Mouse (Mus musculus) embryonic facial prominence, embryonic 13.5 days (tissue): Measurements from ENCODE around the gene Tti1. TPM values are rescaled to one million over a fixed set of nuclear protein-coding genes. Genes with fewer than 3 reads are reported as not detected.
"Not testable (repeated sequence)": the region's sequence is repeated elsewhere in the genome, so short reads cannot be mapped to it uniquely, and the experiment has no call there.

ENCODE experiments used
- ATAC-seq: fragments of 200-750 bp; cut with Nextera tagmentation; 2 replicates; pipeline ENCODE4 v1.8.0; 2017; ENCODE audit warnings: low read depth; ENCODE audit not compliant: insufficient number of reproducible peaks, insufficient read depth, low FRiP score, low TSS enrichment
- H3K27ac ChIP-seq: fragments of 300-500 bp; sonication (generic); 2 replicates; pipeline ENCODE4 v1.5.1; 2015; ENCODE audit warnings: moderate library complexity, mild to moderate bottlenecking, inconsistent platforms
- H3K27me3 ChIP-seq: fragments of 300-500 bp; sonication (generic); 2 replicates; pipeline ENCODE4 v1.6.1; 2015; ENCODE audit warnings: mild to moderate bottlenecking, inconsistent platforms
- H3K36me3 ChIP-seq: fragments of 300-500 bp; sonication (generic); 2 replicates; pipeline ENCODE4 v1.6.1; 2015; ENCODE audit warnings: mild to moderate bottlenecking, inconsistent platforms
- H3K4me1 ChIP-seq: fragments of 300-500 bp; sonication (generic); 2 replicates; pipeline ENCODE4 v1.6.1; 2015; ENCODE audit warnings: inconsistent platforms
- H3K4me2 ChIP-seq: fragments of 300-500 bp; sonication (generic); 2 replicates; pipeline ENCODE4 v1.6.1; 2015; ENCODE audit warnings: moderate library complexity, mild to moderate bottlenecking, inconsistent platforms
- H3K4me3 ChIP-seq: fragments of 300-500 bp; sonication (generic); 2 replicates; pipeline ENCODE4 v1.5.1; 2015; ENCODE audit warnings: mild to moderate bottlenecking, inconsistent platforms
- H3K9ac ChIP-seq: fragments of 300-500 bp; sonication (generic); 2 replicates; pipeline ENCODE4 v1.6.1; 2015; ENCODE audit warnings: mild to moderate bottlenecking, inconsistent platforms
- H3K9me3 ChIP-seq: fragments of 300-500 bp; sonication (generic); 2 replicates; pipeline ENCODE4 v1.6.1; 2016; ENCODE audit warnings: inconsistent platforms
- WGBS: fragments of 180-500 bp; shearing (Covaris S2); methylation state at CpG from one replicate; pipeline ENCODE4 v1.1.7; 2015; ENCODE audit warnings: mixed read lengths; 5-methylcytosine and 5-hydroxymethylcytosine counted together
- polyA plus RNA-seq: library from polyadenylated mRNA; unstranded; fragments of >200 nt; fragmentation: Nextera tagmentation; extraction: Ambion mirVana; gene quantifications from 2 replicates; pipeline ENCODE4 v1.2.1, GENCODE M21; 2015

Tti1 gene
- polyA plus RNA-seq, 1 experiment from 2014 or later, result 21.1 TPM

DNA sequence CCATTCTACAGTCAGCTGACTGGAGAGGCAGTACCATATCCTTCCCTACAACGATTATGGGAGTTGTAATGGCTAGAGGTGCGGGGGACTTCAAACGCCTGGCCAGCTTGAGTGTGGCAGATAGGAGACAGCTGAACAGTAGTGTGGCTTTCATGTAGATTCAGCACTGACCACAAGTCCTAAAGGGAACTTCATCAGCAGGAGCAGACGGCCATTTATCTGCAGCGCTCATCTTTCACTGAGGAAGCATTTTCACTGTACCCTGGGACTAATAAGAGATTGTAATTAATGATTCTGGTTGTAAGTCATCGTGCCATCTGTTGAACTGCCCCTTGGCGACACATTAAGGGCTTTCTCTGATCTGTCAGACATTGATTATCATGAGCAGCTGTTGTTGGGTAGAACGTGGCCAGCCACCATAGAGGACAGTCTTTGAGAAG is 31.5 kb upstream of the Tti1 start:
- Histone ChIP-seq H3K4me2 (no peak overlapping the region), H3K4me3 (no peak overlapping the region), H3K36me3 (peaks cover 75% of the 10 kb centered on the region), H3K4me1 (peaks cover 3% of the 10 kb centered on the region; the same call in 1 of the 2 replicates), H3K9me3 (no peaks in the 10 kb centered on the region), H3K27me3 (no peaks in the 10 kb centered on the region), H3K27ac (no peak overlapping the region), H3K9ac (no peak overlapping the region)
- WGBS, result 81% methylated on average over 8 of the region's 8 CpGs
- ATAC-seq, result no peak

DNA sequence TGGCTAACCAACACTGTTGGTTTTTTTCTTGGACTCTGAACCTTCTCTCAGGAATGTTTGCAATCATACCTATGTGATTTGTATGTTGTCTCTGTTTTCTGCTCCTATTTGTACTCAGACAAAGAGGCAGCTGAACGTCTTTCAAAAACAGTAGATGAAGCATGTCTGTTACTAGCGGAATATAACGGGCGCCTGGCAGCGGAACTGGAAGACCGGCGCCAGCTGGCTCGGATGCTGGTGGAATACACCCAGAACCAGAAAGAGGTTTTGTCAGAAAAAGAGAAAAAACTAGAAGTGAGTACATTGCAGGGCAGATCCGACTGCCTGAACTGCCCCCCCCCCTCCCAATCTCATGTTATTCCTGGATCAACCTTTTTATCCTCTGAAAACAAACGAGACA is 30.3 kb upstream of the Tti1 start:
- no peak overlapping the region for H3K4me2 ChIP-seq
- H3K36me3 ChIP-seq, result peaks cover 80% of the 10 kb centered on the region
- no peaks in the 10 kb centered on the region for H3K9me3 ChIP-seq
- no peak overlapping the region for H3K4me3 ChIP-seq
- H3K4me1 ChIP-seq, result no peaks in the 10 kb centered on the region
- 87% methylated on average over 10 of the region's 10 CpGs for WGBS
- H3K27ac ChIP-seq, result no peak overlapping the region
- no peaks in the 10 kb centered on the region for H3K27me3 ChIP-seq
- ATAC-seq, result no peak
- H3K9ac ChIP-seq, result no peak overlapping the region

DNA sequence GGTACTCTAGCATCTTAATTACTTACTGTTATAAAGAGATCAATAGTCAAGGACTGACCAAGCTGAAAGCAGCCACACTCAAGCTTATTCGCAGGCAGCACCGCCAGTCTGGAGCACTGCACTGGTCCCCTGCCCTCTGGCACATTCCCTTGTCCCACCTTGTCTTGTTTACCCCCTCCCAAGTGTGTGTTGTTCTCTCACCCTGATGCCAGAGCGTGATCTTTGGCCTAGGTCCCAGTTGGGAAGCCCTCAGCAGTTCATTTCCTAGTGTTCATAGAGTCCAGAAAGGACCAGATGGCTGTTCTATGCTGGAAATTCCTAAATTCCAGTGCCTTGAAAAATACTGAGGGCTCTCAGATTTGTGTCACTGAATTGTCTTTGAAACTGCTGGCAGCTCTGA is 28.8 kb upstream of the Tti1 start:
- Histone ChIP-seq H3K27me3 (no peaks in the 10 kb centered on the region), H3K4me2 (no peak overlapping the region), H3K36me3 (peaks cover 83% of the 10 kb centered on the region), H3K9me3 (no peaks in the 10 kb centered on the region), H3K9ac (no peak overlapping the region), H3K4me3 (no peak overlapping the region), H3K4me1 (no peaks in the 10 kb centered on the region), H3K27ac (no peak overlapping the region)
- no peak for ATAC-seq
- 87% methylated on average over 3 of the region's 3 CpGs for WGBS

DNA sequence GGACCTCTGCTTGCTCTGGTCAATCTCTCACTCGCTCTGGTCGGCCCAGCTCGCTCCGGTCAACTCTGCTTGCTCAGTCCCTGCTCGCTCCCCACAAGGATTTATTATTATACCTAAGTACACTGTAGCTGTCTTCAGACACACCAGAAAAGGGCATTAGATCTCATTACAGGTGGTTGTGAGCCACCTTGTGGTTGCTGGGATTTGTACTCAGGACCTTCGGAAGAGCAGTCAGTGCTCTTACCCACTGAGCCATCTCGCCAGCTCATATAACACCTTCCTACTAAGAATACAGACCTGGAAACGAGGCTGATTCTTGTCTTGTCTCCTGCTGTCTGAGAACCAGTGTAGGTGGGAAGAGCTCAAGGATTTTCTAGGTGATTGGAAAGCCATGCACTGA is 27.1 kb upstream of the Tti1 start:
- not testable (repeated sequence) for H3K9me3 ChIP-seq, H3K27ac ChIP-seq, ATAC-seq, H3K4me2 ChIP-seq, H3K4me3 ChIP-seq, H3K4me1 ChIP-seq, H3K9ac ChIP-seq, H3K27me3 ChIP-seq
- H3K36me3 ChIP-seq, result peaks cover 76% of the 10 kb centered on the region
- WGBS, result 87% methylated on average over 8 of the region's 8 CpGs

DNA sequence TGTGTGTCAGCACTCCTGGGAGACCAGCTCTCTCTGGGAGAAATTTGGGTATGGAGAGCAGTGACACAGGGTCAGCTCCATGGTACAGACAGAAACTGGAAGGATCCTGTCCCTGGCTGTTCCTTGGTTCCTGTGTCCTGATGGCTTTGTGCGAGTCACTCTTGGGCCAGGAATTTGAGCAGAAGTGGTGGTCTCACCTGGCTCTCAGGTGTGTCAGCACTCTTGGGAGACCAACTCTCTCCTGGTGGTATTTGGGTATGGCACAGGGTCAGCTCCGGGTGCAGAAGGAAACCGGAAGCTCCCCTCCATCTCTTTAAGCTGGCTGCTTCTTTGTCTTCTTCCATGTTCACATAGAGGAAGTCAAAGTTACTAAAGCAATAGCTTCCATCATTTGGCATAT is 26.4 kb upstream of the Tti1 start:
- no peak overlapping the region for H3K9ac ChIP-seq
- 89% methylated on average over 3 of the region's 3 CpGs for WGBS
- H3K4me2 ChIP-seq, result no peak overlapping the region
- no peak overlapping the region for H3K4me3 ChIP-seq
- H3K36me3 ChIP-seq, result peaks cover 74% of the 10 kb centered on the region
- no peak for ATAC-seq
- H3K4me1 ChIP-seq, result no peaks in the 10 kb centered on the region
- H3K9me3 ChIP-seq, result no peaks in the 10 kb centered on the region
- H3K27ac ChIP-seq, result no peak overlapping the region
- no peaks in the 10 kb centered on the region for H3K27me3 ChIP-seq

DNA sequence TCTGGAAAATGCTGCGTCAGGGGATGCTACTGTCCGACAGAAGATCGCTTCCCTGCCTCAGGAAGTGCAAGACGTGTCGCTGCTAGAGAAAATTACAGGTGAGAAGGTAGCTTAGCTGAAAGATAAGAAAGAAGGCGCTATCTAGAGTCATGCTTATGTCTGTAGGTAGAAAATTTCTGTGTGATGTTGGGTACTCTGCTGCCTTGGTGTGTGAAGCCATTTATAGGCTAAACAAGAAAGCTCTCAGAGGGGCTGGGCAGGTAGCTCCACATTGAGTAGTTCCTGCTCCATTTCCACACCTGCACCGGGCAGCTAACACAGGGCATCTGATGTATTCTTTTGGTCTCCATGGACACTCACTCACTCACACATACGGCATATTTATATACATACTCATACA is 21.9 kb upstream of the Tti1 start:
- ATAC-seq, result no peak
- H3K4me3 ChIP-seq, result no peak overlapping the region
- WGBS, result 97% methylated on average over 8 of the region's 8 CpGs
- H3K27ac ChIP-seq, result no peak overlapping the region
- H3K4me1 ChIP-seq, result no peaks in the 10 kb centered on the region
- H3K36me3 ChIP-seq, result peaks cover 65% of the 10 kb centered on the region
- H3K9ac ChIP-seq, result no peak overlapping the region
- no peaks in the 10 kb centered on the region for H3K9me3 ChIP-seq
- no peak overlapping the region for H3K4me2 ChIP-seq
- no peaks in the 10 kb centered on the region for H3K27me3 ChIP-seq

DNA sequence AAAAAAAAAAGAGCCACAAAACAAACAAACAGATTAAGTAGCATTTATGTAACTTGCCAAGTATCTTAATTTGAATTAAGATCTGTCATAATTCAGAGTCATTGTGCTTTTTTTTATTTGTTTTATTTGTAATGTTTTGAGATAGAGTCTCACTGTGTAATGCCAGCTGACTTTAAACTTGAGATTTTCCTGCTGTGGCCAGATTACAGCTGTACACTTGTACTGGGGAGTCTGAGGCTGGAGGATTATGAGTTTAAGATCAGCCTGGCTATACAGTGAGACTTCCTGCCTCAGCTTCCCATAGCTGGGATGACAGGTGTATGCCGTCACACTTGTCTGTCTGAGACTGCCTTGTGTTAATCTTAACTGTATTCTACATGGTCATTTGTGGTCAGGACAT is 20.5 kb upstream of the Tti1 start:
- no peak for ATAC-seq
- H3K9ac ChIP-seq, result no peak overlapping the region
- no peaks in the 10 kb centered on the region for H3K27me3 ChIP-seq
- H3K4me1 ChIP-seq, result no peaks in the 10 kb centered on the region
- H3K4me3 ChIP-seq, result no peak overlapping the region
- no peak overlapping the region for H3K4me2 ChIP-seq
- 96% methylated on average over 1 of the region's 1 CpGs for WGBS
- H3K36me3 ChIP-seq, result peaks cover 69% of the 10 kb centered on the region
- H3K9me3 ChIP-seq, result no peaks in the 10 kb centered on the region
- no peak overlapping the region for H3K27ac ChIP-seq

DNA sequence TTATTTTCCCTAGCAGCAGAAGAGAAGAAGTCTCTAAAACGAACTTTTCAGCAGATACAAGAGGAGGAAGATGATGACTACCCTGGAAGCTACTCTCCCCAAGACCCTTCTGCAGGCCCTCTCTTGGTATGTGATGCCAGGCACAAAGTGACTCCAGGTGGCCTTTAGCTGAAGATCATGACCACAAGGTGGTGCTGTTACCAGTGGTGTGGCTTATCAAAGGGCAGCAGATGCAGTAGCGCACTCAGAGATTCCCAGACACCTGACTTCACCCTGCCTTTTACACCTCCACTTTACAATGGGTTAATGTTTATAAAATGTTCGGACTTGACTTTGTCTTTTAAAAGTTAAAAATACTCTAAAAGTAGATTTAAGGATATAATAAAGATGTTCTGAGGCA is 19.7 kb upstream of the Tti1 start:
- no peak overlapping the region for H3K4me2 ChIP-seq
- H3K27me3 ChIP-seq, result no peaks in the 10 kb centered on the region
- no peaks in the 10 kb centered on the region for H3K9me3 ChIP-seq
- H3K9ac ChIP-seq, result no peak overlapping the region
- H3K27ac ChIP-seq, result no peak overlapping the region
- H3K36me3 ChIP-seq, result peaks cover 77% of the 10 kb centered on the region
- no peak overlapping the region for H3K4me3 ChIP-seq
- H3K4me1 ChIP-seq, result no peaks in the 10 kb centered on the region
- WGBS, result 71% methylated on average over 3 of the region's 3 CpGs
- no peak for ATAC-seq

DNA sequence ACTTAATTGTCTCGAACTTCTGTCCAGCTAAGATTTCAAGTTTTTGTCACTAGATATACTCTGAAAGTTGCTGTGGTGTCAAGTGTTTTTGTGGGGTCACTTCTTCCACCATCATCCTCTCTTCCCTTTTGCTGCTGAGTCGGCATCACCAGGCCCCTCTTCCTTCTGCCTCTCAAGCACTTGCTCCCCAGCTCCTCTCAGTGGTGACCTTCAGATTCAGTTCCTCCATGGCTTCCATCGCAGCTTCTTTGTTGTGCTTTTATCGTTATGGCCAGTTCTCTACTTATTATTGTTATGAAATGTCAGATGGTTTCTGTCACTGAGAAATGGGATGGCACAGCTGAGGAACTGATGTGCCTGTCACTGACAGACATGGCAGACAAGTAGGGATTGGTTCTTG is 18.0 kb upstream of the Tti1 start:
- Histone ChIP-seq H3K4me2 (no peak overlapping the region), H3K27me3 (no peaks in the 10 kb centered on the region), H3K4me1 (no peaks in the 10 kb centered on the region), H3K4me3 (no peak overlapping the region), H3K36me3 (peaks cover 74% of the 10 kb centered on the region), H3K9me3 (no peaks in the 10 kb centered on the region), H3K9ac (no peak overlapping the region), H3K27ac (no peak overlapping the region)
- no peak for ATAC-seq
- WGBS, result 79% methylated on average over 4 of the region's 4 CpGs

DNA sequence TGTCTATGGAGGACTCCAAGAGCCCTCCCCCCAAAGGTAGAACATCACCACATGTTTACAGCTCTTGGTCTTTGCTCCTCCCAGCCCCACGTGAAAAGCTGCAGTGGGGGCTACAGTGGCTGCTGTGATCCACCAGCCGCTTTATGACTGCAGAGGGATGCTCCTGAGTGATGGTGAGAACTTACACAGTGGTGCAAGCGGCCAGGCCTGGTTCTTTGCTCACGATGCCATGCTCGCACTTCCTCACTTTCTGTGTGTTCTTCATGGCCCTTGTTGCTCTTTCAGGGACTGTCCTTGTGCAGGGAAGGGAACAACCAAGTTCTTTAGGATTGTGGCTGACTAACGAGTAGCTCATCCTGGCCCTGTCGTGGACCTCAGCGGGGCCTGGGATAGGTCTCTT is 15.3 kb upstream of the Tti1 start:
- no peak for ATAC-seq

DNA sequence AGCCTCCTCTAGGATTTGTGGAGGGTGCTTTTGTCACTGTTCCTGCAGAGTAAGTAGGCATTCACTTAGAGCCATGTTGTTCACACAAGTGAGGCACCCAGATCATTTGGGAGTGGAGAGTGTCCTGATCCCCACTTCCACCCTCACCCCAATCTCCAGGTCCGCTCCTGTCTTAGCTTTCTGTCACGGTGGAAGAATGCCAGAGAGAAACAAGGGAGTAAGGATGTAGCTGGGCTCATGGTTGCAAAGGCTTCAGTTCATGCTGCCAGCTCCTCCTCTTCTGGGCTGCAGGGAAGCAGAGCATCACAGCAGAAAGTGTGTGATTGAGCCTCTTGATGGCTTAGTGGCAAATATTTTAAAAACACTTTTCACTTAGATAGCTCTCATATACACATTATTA is 12.2 kb upstream of the Tti1 start:
- WGBS, result 87% methylated on average over 2 of the region's 2 CpGs
- Histone ChIP-seq H3K4me1 (no peaks in the 10 kb centered on the region), H3K36me3 (peaks cover 76% of the 10 kb centered on the region), H3K27me3 (no peaks in the 10 kb centered on the region), H3K27ac (no peak overlapping the region), H3K4me3 (no peak overlapping the region), H3K9ac (no peak overlapping the region), H3K9me3 (no peaks in the 10 kb centered on the region), H3K4me2 (no peak overlapping the region)
- ATAC-seq, result no peak

More for the DNA sequence above, 15.3 kb upstream of the Tti1 start:
- WGBS, result 84% methylated on average over 8 of the region's 8 CpGs
- Histone ChIP-seq H3K4me2 (no peak overlapping the region), H3K27ac (no peak overlapping the region), H3K4me1 (no peaks in the 10 kb centered on the region), H3K9ac (no peak overlapping the region), H3K27me3 (no peaks in the 10 kb centered on the region), H3K36me3 (peaks cover 77% of the 10 kb centered on the region), H3K9me3 (no peaks in the 10 kb centered on the region), H3K4me3 (no peak overlapping the region)

DNA sequence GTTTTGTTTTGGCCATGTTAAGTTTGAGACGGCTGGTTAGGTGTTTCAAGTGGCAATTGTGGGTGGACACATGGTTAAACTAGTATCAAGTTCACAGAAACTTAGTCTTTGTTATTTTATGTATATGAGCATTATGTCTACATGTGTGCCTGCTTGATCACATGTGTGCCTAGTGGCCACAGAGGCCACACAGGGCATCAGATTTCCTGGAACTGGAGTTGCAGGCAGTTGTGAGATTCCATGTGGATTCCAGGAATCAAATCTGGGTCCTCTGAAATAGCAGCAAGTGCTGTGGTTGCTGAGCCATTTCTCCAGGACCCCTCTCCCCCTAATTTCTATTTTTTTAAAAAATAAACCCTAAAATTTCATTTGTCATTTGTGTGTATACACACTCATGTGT is 11.4 kb upstream of the Tti1 start:
- no peak overlapping the region for H3K4me2 ChIP-seq
- H3K4me1 ChIP-seq, result no peaks in the 10 kb centered on the region
- no peak for ATAC-seq
- no peaks in the 10 kb centered on the region for H3K9me3 ChIP-seq
- H3K36me3 ChIP-seq, result peaks cover 69% of the 10 kb centered on the region
- no peaks in the 10 kb centered on the region for H3K27me3 ChIP-seq
- H3K4me3 ChIP-seq, result no peak overlapping the region
- WGBS, result 63% methylated on average over 1 of the region's 1 CpGs
- no peak overlapping the region for H3K27ac ChIP-seq
- H3K9ac ChIP-seq, result no peak overlapping the region

DNA sequence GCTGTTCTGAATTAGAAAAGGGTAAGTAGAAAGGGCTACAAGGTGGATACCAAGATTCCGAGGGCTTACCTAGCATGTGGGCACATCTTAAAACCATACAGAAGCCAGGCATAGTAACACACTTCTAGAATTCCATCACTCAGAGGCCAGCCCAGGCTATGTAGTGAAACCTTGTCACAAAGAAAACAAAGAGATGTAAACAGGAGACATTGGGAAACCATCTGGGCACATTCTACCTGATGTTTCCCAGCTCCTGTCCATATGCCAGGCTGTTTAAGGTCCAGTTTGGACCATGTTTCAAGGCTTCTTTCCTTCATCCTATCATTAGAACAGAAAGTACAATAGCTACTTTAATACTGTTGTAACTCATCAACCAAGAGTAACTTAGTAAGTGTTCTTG is 9.3 kb upstream of the Tti1 start:
- no peak overlapping the region for H3K4me2 ChIP-seq
- 96% methylated on average over 1 of the region's 1 CpGs for WGBS
- H3K4me3 ChIP-seq, result no peak overlapping the region

More for the DNA sequence above, 9.3 kb upstream of the Tti1 start:
- no peak for ATAC-seq
- H3K4me1 ChIP-seq, result no peaks in the 10 kb centered on the region
- no peaks in the 10 kb centered on the region for H3K9me3 ChIP-seq
- peaks cover 50% of the 10 kb centered on the region for H3K36me3 ChIP-seq
- no peaks in the 10 kb centered on the region for H3K27me3 ChIP-seq
- no peak overlapping the region for H3K9ac ChIP-seq
- no peak overlapping the region for H3K27ac ChIP-seq
